Mouse (Mus musculus) thymus, postnatal 36 days (tissue): ENCODE measurements at regions not wholly inside any gene's neighbourhood (a gene's known extent, or its start where the extent isn't known, plus 50 kb on each side); places are given as distances from the start of the nearest gene placed in this dataset.

Experiments
- DNase-seq, 2 experiments: peaks; one replicate each; pipeline ENCODE4 v3.0.0; 2022; ENCODE audit warnings: mixed read lengths in 2 of 2

DNA sequence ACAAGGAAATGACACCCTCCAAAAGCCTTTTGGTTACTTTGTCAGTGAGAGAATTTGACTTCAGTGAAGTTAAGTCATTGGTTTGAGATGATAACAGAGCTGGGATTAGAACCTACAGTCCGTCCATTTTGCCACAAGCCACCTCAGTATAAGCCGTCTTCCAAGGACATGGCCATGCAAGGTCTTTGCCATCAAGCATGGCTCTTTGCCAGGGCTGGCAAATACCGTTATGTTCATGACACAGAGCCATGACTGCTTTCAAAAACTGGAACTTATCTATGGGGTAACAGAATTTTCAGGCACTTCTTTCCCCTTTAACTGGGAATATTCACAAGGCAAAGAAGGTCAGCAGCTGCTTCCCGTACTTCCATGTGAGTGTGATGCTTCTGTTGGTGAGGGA is 441.9 kb upstream of the Fam19a5 start:
- no peak for DNase-seq

DNA sequence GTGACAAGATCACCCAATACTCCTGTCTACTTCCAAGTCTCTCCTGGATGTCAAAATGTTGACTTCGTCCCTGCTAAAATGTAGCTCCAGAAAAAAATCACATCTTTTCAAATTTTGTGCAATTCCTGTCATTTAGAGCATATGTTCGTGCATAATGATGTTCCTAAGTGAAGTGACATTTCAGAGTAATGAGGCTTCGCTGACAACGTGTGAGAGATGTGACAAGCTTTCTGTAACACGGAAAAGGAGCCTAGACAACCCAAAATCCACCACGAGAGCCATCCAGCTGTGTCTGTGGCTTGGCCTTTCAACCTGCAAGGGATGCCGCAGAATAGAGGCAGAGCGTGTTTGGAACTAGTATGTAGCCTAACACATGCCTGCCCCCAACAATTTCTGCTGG is 438.1 kb upstream of the Fam19a5 start:
- no peak for DNase-seq

DNA sequence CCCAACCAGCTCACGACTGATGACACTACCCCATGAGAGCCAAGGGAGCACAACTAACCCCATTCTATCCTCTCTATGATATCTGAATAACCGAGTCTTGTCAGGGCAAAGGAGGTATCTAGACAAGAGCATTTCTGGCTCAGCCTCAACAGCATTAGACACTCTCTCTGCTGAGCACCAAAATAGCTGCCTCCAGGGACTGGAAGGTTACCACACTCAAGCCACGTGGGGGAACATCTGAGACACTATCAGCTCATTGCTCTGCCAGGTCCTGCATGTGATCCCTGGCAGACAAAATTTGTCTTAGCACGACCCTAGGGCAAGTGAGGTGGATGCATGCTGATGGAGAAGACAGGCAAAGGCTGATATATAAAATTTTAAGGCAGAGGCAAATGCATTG is 436.4 kb upstream of the Fam19a5 start:
- DNase-seq, result no peak

DNA sequence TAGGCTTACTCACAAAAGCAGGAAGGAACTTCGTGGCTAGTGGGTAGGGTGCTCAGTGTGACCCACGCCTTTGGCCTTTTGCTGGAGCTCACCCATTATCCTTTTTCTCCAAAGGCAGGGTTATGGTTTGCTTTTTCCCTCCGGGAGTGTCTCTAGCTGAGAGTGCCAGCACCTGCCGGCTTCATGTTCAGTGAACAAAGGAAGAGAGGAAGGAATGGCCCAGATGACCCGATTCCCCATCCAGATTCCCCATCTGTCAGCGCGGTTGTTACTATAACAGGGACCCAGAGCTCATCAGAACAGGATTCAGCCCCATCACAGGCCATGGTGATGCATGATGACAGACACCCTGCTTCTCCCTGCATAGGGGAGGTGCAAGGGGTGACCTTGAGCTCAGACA is 435.7 kb upstream of the Fam19a5 start:
- no peak for DNase-seq

DNA sequence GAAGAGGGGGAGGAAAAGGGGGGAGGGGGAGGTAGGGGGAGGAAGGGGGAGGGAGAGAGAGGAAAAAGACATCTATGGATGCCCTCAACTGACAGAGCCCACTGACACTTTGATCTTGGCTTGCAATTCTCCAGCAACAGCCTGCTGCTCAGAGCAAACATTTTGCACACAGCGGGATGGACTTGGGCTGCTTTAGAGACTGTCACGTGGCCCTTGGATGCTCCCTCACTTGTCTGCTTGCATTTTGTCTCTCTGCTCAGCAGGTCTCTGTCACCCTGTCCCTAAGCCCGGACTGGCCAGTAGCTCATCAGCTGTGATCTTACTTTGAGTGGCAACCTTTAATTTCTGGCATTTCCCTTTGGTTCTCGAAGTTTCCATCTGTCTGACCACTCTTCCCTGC is 421.4 kb upstream of the Fam19a5 start:
- DNase-seq, result no peak

DNA sequence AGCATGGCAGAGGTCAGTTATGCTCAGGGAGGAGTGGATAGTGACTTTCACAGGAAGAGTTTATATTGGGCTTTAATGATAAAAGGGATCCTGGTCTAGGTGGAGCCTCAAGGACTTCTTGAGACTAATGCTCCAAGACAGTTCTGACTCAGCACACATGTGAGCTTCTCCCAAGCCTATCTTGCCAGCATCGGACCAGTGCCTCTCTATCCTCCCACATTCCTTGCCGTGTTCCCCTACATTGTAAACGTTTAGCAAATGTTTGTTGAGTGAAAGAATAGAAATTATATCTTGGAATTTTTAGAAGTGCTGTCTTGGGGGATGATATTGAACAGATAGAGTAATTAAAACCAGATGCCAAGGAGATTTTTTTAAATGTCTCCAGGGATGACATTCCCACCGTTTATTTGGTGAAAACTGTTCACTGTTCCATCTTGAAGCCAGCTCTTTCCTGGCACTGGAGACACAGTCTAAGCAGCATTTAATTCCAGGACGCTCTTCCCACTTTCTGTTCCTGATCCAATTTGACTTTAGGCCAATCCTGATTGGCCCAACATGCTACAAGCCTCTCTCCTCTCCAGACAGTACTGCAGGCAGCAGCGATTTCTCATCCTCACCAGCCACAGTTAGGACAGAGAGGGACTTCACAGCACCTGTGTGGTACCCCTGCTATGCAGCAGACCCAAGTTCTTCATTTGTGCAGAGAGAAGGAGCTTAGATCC is 418.5 kb upstream of the Fam19a5 start:
- no peak for DNase-seq

DNA sequence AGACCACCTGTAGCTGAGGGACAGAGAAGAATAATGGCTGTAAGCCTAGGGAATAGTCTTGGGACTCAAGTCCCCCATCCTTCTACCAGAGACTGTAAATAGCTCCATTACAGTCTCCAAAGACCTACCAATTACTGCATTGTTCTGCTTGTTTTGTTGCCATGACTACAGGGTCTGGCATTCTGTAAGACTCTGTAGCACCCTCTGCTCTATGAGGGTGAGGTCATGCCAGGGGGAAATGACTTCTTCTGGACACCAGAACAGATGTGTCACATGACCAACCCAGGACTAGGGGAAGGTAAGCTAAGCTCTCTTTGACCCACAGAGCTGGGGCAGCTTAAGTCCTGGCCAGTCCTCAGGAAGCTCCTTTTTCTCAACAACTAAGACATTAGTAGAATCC is 405.2 kb upstream of the Fam19a5 start:
- DNase-seq, result no peak

DNA sequence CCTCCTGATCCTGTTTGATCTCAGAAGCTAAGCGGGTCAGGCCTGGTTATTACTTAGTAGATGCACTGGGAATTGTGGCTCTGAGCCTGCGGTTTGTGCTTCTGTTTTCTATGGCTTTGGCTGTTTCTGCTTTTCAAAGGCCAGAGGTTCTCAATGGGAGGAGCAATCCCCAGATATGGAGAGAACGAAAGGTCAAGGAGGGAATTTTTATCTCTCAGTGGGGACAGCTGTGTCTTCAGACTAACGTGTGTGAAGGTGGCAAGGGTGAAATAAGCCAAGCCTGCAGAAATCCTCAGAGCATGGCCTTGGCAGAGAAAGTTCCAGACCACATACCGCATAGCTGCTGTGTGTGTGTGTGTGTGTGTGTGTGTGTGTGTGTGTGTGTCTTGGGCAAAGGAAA is 375.0 kb upstream of the Fam19a5 start:
- DNase-seq, result no peak

DNA sequence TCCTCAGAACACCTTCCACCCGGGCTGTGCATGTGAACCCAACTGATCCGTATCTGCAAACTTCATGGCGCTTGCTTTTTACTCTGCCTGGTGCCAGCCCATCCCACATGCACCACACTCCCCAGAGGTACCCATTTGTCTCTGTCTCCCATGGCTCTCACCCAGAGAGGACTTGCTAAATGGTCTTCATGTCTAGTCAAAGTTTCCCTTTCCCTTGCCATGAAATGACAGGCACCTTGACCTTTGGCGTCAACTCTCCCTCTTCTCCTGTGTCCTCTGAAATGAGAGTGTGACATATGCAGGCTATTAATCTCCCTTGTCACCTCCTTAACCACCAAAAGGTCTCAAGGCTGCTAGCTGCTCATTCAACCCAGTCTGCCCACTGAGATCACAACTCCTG is 373.2 kb upstream of the Fam19a5 start:
- DNase-seq, result no peak

DNA sequence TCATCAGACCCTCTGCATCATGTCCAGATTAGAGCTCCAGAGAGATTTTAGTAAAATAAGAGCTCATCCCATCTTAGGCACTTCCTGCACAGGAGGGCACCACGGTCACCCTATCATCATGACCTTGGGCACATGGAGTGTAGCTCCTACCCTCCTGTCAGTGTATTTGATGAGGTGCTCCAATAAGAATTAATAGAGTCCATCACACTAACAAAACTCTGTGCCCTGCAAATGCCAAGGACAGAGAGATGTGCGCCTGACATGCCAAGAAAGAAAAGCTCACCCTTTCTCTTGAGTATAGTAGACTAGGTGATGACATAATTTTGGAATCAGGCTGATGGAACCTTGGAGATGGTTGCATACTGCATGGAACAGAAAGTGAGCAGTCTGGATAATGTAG is 371.0 kb upstream of the Fam19a5 start:
- no peak for DNase-seq

DNA sequence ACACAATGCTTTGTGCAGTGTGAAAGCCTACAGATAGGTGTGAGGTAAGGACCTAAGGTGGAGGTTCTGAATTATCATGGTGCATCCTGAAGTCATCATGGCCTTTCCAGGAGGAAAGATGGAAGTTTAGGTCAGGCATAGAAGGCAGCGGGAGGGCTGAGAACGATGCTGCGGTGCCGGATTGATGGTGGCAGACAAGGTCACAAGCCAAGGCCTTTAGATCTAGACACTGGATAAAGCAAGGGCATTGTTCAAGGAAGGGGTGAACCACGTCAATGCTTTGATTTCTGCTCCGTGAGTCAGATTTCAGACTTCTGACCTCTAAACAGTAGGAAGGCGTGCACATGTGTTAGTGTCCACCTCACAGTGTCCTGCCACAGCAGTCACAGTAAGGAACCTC is 365.5 kb upstream of the Fam19a5 start:
- DNase-seq, result no peak

DNA sequence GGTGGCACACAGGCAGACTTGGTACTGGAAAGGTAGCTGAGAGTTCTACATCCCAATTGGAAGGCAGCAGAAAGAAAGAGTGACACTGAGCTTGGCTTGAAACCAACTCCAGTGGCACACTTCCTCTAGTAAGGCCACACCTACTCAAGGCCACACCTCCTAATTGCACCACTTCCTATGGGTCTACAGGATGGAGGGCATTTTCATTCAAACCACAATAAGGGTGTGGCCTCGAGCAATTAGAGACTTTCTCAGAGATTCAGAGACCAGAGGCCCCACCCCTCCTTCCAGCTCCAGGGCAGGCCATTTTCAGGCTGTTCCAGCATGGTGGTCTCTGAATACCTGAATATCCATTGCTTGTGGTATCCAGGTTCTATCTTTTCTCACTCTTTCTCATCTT is 363.3 kb upstream of the Fam19a5 start:
- no peak for DNase-seq

DNA sequence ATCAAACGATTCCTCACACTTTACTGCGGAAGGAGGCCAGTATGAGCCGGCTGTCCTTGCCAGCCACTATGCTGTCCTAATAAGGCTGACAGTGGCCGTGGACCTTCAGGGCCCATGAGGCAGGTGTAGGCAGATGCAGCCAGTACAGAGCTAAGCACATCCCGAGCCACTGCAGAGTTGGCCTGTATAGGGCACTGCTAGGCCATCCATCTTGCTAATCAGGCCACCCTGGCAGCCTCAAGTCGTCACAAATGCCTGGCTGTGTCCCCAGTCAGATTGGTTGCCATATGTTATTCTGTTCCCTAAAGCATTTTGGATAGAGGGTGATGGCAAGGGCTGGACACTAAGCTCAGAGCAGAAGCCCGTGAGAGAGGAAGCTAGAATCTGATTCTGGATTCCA is 359.9 kb upstream of the Fam19a5 start:
- no peak for DNase-seq

DNA sequence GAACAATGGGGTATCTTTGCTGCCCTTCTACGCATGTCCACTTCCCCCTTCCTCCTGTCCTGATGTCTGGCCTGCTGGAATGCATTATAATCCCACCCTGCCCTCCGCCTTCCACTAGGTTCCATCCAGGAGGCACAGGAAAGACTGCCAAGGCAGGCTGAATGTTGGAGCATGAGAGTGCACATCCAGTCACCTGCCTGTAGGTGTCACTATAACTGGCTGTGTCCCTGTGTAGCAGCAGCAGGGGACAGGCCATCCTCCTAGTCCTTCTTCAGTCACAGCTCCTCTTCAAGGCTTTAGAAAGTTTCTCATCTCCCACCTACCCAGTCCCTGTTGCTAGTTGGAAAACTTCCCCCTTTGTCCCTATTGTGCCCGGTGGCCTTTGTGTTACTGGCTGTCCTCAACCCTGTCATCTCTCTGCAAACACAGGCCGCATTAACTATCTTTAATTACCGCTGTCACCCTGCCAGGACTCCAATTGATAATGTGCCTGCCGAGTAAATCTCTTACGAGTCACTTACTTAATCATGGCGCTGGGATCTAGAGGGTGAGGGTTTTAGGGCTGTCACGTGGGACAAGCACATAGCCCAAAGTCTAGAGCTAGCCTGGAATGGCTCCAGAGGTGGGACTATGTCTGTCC is 355.2 kb upstream of the Fam19a5 start:
- DNase-seq, result no peak

DNA sequence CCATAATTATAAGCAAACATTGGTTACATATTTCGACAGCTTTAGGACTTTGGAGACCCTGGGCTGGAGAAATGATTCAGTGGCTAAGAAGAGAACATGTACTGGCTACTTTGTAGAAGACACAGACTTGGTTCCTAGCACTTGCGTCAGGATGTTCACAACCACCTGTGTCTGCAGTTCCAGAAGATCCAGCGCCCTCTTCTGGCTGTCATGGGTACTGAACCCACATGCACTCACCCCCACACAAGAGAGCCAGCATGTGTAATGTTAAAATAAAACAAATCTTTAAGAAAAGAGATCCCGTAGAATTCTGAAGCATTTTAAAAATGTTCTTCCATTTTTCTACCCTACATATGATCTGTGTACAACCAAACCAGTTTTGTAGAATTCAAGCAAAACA is 352.2 kb upstream of the Fam19a5 start:
- DNase-seq, result no peak

DNA sequence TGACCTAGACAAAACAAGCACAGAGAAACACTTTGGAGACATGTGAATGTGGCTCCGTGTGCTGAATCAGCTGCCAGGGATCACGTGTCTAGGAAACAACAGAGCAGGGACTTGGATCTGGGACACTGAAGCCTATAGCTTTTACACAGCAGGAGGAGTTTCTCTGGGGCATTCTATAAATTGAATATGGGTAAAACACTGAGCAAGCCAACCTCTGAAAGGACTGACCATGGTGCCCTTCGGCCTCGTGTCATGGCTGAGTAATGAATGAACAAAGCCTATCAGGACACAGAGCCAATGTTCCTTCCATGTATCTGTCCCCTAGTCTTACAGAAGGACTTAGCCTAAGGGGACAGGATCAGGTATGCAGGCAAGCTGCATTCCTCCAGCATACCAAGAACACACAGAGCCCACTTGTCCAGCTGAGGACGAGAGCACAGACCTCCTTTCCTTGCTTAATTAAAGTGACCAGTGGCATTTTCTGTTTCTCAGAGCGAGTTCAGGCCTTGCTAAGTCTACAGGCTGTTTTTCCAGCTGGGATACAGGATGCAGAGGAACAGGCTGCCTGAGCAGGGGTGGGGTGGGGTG is 347.7 kb upstream of the Fam19a5 start:
- no peak for DNase-seq

DNA sequence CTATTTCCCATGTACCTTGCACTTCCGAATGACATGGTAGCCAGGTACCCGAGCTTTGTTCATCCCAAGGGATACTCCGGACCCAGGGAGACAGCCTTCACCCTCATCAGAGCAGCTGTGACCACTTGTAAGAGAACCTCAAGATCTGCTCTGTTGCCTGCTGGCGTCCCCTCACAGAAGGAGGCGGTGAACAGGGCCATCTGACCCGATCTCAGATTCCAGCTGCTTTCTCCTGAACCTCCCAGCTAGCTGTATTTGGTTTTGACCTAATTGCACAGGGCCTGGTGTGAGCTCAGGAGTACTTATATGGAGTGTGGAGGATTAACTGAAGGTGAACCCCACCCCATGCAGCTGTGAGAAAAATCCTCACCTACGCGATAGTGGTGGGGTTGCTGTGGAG is 344.5 kb upstream of the Fam19a5 start:
- DNase-seq, result no peak

DNA sequence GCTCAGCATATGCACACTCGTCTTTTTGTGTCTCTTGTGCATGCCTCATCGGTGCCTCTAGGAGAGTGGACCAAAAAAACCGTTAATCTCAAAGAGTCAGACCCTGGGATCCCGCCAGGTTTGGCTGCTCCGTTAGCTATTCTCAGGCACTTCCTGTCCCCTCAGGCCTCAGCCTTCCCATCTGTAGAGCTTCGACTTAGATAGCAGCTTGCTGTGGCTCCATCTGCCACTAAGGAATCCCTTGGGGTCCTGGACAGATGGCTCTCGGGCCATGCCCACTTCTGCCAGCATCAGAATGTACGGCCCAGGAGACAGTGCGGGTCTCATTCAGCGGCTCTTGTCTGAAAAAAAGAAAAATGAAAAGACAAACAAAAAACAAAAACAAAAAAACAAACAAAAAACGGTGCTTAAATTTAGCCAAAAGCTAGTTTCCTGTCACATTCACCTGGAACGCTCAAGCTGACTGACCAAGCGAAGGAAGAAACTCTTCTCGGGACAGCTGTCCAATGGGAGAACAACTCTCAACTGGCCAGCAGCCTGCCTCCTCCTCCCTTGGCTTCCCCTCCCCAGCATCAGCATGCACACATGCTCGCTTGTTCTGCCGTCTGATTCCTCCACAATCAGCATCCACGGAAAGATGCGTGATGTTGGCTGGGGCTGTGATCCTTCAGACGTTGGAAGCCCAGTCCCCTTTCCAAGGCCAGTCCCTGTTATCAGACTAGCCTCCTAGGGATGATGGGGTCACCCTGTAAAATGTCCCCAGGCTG is 343.6 kb upstream of the Fam19a5 start:
- no peak for DNase-seq

DNA sequence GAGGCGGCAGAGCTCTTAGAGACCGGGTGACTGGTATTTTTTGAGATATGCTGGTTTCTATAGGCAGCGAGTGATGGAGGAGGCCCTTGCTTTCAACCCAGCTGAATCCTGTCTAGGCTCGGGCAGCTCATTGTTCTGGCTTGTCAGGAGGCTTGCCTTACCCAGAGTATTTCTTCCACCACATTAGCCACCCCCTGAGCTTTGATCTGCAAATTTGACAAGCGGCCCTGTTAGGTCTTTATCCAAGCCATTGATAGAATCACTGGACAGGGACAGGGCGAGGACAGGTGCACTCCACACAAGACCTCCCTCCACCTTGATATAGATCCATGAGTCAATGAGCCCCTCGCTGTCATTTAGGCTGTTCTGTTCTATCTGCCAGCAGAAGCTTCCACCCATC is 343.0 kb upstream of the Fam19a5 start:
- DNase-seq, result no peak

DNA sequence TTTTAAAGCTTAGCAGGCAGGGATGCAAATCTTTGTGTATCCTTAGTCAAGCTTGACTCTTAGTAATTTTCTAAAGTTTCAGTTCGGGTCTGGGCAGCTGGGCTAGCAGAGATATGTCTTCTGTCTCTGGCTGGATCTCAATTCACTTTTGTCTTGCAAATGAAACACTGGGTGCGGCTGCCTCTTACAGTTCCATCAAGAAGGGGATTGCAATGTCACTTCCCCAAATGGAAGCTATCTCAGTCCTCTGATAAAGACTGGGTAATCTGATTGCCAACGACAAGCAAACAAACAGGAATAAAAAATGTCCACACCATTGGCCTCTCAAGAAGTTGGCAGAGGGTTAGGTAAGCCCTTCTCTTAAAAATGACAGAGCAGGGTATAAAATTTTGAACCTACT is 314.1 kb upstream of the Fam19a5 start:
- no peak for DNase-seq

DNA sequence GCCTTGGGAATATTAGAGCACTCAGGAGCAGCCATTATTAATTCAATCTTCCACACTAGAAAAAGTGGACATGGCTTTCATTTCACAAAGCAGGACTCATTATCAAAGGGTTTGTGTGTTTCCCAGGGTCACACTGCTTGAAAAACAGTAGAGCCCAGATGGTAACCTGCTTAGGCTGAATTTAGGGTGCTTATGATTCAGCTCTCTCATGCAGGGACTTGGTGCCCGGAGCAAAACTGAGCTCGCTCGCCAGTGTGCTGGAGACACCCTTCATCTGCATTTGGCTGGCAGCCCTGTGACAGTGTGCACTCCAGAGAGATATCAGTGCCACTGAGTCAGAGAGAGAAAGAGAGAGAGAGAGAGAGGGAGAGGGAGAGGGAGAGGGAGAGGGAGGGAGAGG is 308.0 kb upstream of the Fam19a5 start:
- DNase-seq, result no peak

DNA sequence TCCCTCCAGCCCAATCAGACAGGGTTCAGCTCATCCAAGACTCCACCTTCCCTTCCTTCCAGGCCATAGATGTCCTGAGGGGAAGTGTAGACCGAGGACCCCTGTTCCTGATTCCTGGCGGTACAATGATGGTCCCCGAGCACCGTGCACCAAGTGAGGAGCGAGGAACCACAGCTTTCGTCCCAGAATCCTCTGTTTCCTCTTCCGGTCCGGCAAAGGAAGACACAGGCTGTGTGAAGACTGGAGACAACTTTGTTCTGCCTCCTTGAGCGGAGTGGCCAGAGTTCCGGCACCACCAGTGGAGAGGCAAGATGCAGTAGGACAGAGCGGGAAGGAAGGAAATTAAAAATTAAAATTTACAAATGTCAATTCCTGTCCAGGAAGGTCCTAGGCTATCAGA is 305.0 kb upstream of the Fam19a5 start:
- no peak for DNase-seq

DNA sequence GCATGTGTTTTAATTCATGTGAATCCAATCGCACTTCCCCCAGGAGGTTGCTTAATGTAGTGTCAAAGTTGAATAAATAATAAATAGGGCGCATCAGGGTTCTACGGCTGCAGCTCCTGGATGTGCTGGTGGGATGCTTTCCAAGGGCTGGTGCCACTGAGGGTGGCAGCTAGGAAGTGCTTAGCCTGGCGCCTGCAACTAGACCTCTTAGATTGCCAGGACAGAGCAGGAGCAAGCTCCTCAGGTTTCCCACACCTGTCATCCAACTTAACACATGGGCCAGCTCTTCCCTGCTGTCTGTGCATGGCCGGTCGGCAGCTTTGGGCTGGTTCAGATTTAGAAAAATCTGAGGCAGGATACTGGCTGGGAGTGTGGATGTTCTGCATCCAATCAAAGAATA is 282.6 kb upstream of the Fam19a5 start:
- DNase-seq, result no peak

DNA sequence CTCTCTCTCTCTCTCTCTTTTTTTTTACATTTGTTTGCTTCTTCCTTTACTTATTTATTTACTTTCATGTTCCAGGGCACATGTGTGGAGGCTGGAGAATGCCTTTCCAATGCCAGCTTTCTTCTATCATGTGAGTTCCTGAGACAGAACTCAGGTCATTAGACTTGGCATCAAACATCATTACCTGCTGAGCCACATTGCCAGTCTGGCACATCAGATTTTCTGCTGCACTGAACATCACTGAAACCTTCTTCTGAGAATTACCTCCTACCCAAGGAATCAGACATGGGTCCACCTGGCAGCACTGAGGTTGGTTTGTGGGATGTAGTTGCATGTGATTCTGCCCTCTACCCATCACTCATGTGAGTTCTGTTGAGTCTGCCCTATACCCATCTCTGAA is 279.2 kb upstream of the Fam19a5 start:
- no peak for DNase-seq
